Mouse (Mus musculus): ENCODE results near the gene Ccser2. TPM values are rescaled to one million over a fixed set of nuclear protein-coding genes. Genes with fewer than 3 reads are reported as not detected.

The Ccser2 gene
- total and polyA plus RNA-seq, 3 experiments: 3.0 to 4.2 TPM; not detected in 1

GRCm38 (mm10) chr14:36957719-36958118 lies 10.9 kb downstream of the Ccser2 start (continued):
- no peak for TF ChIP-seq MAFK (IDR thresholded peaks at IDR 0.05; ENCODE audit: borderline replicate concordance, low read depth, low read length)

- Histone ChIP-seq H3K9ac (ENCODE audit: control insufficient read depth, low read depth, low read length, poor library complexity, severe bottlenecking) (no peak overlapping the region), H3K9me3 (replicated peaks; ENCODE audit: insufficient read depth, low read length) (no peaks in the 10 kb centered on the region), H3K4me3 (ENCODE audit: control insufficient read depth in 1 of 2, insufficient read depth in 1 of 2, low read depth in 2 of 2, low read length in 2 of 2) (no peak overlapping the region), H3K27me3 (ENCODE audit: control insufficient read depth in 1 of 2, insufficient read depth in 2 of 2, low read length in 2 of 2) (no peaks in the 10 kb centered on the region), H3K4me1 (ENCODE audit: control insufficient read depth in 1 of 2, insufficient read depth in 2 of 2, low read length in 2 of 2) (peaks cover 2 to 4% of the 10 kb centered on the region in 2 experiments; a peak in 3 of 4 replicates), H3K27ac (ENCODE audit: control insufficient read depth, low read depth, low read length) (no peak overlapping the region), H3K36me3 (ENCODE audit: control insufficient read depth in 1 of 2, insufficient read depth in 2 of 2, low read length in 2 of 2) (peaks cover 0 to 8% of the 10 kb centered on the region in 2 experiments; a peak in 2 of 4 replicates), H3K79me2 (ENCODE audit: control insufficient read depth, insufficient read depth, low read length, poor library complexity) (no peaks in the 10 kb centered on the region)
- no peak for DNase-seq (ENCODE audit: low read depth, low spot score)
- TF ChIP-seq ZMIZ1 (IDR thresholded peaks at IDR 0.05; ENCODE audit: low read depth, low read length) (no peak), HCFC1 (IDR thresholded peaks at IDR 0.05; ENCODE audit: low read depth, low read length) (no peak), MYB (IDR thresholded peaks at IDR 0.05; ENCODE audit: low read depth, low read length) (no peak), ETS1 (IDR thresholded peaks at IDR 0.05; ENCODE audit: low read depth, low read length) (no peak), USF1 (IDR thresholded peaks at IDR 0.05; ENCODE audit: low read depth, low read length) (no peak)
Observed at GRCm38 (mm10) chr14:36957261-36957660, 11.3 kb downstream of the Ccser2 start.

DNA sequence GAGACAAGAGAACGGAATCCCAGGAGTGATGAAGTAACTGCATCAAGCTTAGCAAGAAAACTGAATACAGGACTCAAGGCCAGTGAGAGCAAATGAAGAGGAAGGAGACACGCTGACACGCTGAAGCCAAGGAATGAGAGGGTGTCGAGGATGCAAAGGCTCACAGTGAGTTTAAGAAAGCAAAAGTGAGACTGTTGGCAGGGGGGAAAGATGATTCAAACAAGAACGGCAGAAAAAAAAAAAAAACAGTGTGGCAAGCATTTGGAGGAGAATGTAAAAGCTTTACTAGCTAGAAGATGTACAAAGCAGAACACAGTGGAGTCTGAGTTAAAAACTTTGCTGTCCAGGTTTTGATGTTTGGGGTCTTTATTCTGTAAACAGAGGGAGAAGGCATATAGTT lies 11.9 kb downstream of the Ccser2 start:
- Histone ChIP-seq H3K9me3 (replicated peaks; ENCODE audit: insufficient read depth, low read length) (no peaks in the 10 kb centered on the region), H3K9ac (ENCODE audit: control insufficient read depth, low read depth, low read length, poor library complexity, severe bottlenecking) (no peak overlapping the region), H3K79me2 (ENCODE audit: control insufficient read depth, insufficient read depth, low read length, poor library complexity) (no peaks in the 10 kb centered on the region), H3K27ac (ENCODE audit: control insufficient read depth, low read depth, low read length) (no peak overlapping the region), H3K36me3 (ENCODE audit: control insufficient read depth in 1 of 2, insufficient read depth in 2 of 2, low read length in 2 of 2) (peaks cover 0 to 4% of the 10 kb centered on the region in 2 experiments; a peak in 1 of 4 replicates), H3K27me3 (ENCODE audit: control insufficient read depth in 1 of 2, insufficient read depth in 2 of 2, low read length in 2 of 2) (no peaks in the 10 kb centered on the region), H3K4me3 (ENCODE audit: control insufficient read depth in 1 of 2, insufficient read depth in 1 of 2, low read depth in 2 of 2, low read length in 2 of 2) (no peak overlapping the region), H3K4me1 (ENCODE audit: control insufficient read depth in 1 of 2, insufficient read depth in 2 of 2, low read length in 2 of 2) (peaks cover 2 to 4% of the 10 kb centered on the region in 2 experiments; a peak in 3 of 4 replicates)
- no peak for DNase-seq (ENCODE audit: low read depth, low spot score)
- TF ChIP-seq ZNF384 (IDR thresholded peaks at IDR 0.05; ENCODE audit: low read depth, low read length) (no peak), UBTF (IDR thresholded peaks at IDR 0.05; ENCODE audit: borderline replicate concordance, insufficient read depth, low read depth, low read length) (no peak), NELFE (IDR thresholded peaks at IDR 0.05; ENCODE audit: low read depth, low read length) (no peak), USF1 (IDR thresholded peaks at IDR 0.05; ENCODE audit: low read depth, low read length) (no peak), TBP (IDR thresholded peaks at IDR 0.05; ENCODE audit: low read depth, low read length) (no peak), GABPA (IDR thresholded peaks at IDR 0.05; ENCODE audit: low read depth, low read length) (no peak)
